Mouse (Mus musculus) embryonic fibroblast, embryonic 13.5 days (primary cell): ENCODE measurements around the gene Gm3095. TPM values are rescaled to one million over a fixed set of nuclear protein-coding genes. Genes with fewer than 3 reads are reported as not detected.
"Not testable (repeated sequence)": the region's sequence is repeated elsewhere in the genome, so short reads cannot be mapped to it uniquely, and the experiment has no call there.

ENCODE experiments used
- H3K27ac ChIP-seq: 2 replicates; pipeline ENCODE4 v1.5.1; 2012; ENCODE audit warnings: low read length, control low read depth, inconsistent platforms; ENCODE audit not compliant: insufficient read depth
- H3K4me1 ChIP-seq: 2 replicates; pipeline ENCODE4 v1.6.1; 2011; ENCODE audit warnings: low read length; ENCODE audit not compliant: control insufficient read depth, insufficient read depth
- H3K4me3 ChIP-seq: 2 replicates; pipeline ENCODE4 v1.5.1; 2011; ENCODE audit warnings: mild to moderate bottlenecking, control low read depth, low read length; ENCODE audit not compliant: insufficient read depth
- polyA plus RNA-seq: library from polyadenylated mRNA; stranded (reverse); fragments of >200 nt; gene quantifications from 2 replicates; pipeline ENCODE4 v1.2.4, GENCODE M21; 2011; ENCODE audit warnings: low read depth; ENCODE audit not compliant: missing spikeins, insufficient read length

The Gm3095 gene
- polyA plus RNA-seq = not detected in 2 replicates

- H3K27ac ChIP-seq, H3K4me1 ChIP-seq: not testable (repeated sequence)
Measured at GRCm38 (mm10) chr14:3963247-3963646, at the start of gene Gm3095. TSS of gene Gm3095 (plus strand) at chr14:3963547.

GRCm38 (mm10) chr14:3931456-3931855 is 31.9 kb upstream of the Gm3095 start, which contains the start of gene Gm3029:
TSS of gene Gm3029 (plus strand) at chr14:3931756.
- not testable (repeated sequence) for H3K27ac ChIP-seq, H3K4me1 ChIP-seq, H3K4me3 ChIP-seq

More at GRCm38 (mm10) chr14:3963247-3963646, at the start of gene Gm3095:
- not testable (repeated sequence) for H3K4me3 ChIP-seq

- H3K4me3 ChIP-seq, H3K27ac ChIP-seq: not testable (repeated sequence)
Measured at GRCm38 (mm10) chr14:3998094-3998493, 34.7 kb downstream of the Gm3095 start, which contains the start of gene Gm3099. TSS of gene Gm3099 (plus strand) at chr14:3998394.

More at GRCm38 (mm10) chr14:3998094-3998493, 34.7 kb downstream of the Gm3095 start, which contains the start of gene Gm3099:
- H3K4me1 ChIP-seq = not testable (repeated sequence)

Other genes with a start within 250 kb of the Gm3095 start
- not detected in 2 replicates for gene Gm3002, start 153.5 kb upstream of the Gm3095 start, polyA plus RNA-seq
- gene Gm3033, start 117.3 kb upstream of the Gm3095 start, polyA plus RNA-seq = not detected in 2 replicates
- gene Gm2916, start 79.4 kb upstream of the Gm3095 start, polyA plus RNA-seq = not detected in 2 replicates
- not detected in 2 replicates for gene Gm3029, start 31.8 kb upstream of the Gm3095 start, polyA plus RNA-seq
- gene Gm3099, start 34.8 kb downstream of the Gm3095 start, polyA plus RNA-seq = not detected in 2 replicates
- gene Gm5796, start 60.4 kb downstream of the Gm3095 start, polyA plus RNA-seq = not detected in 2 replicates
- not detected in 2 replicates for gene Gm3115, start 120.6 kb downstream of the Gm3095 start, polyA plus RNA-seq
- gene Gm8108, start 147.0 kb downstream of the Gm3095 start, polyA plus RNA-seq = not detected in 2 replicates
- gene Gm3127, start 201.5 kb downstream of the Gm3095 start, polyA plus RNA-seq = not detected in 2 replicates
- not detected in 2 replicates for gene Gm2974, start 219.0 kb downstream of the Gm3095 start, polyA plus RNA-seq